1 mouse cellular context compared by ENCODE assay signal in the genomic region with DNA sequence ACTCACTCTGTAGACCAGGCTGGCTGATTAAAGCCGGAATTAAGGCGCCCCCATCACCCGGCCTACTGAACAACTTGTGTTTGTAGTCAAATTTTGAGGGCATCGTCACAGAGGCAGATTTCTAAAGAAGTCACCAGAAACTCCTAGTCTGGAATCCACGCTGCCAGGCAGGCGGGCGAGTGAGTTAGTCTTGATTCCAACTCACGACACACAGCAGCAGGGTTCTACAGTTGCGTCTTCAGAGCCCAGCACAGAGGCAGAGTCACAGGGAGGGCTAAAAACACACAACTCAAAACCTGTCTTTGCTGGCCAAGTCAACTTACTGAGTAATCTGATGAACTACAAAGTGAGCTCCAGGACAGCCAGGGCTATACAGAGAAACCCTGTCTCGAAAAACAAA.
TF ChIP-seq lines count a peak whose summit lies in the region.

No protein-coding gene starts in this region.

TF ChIP-seq in CH12.LX, 34 proteins besides CTCF, POLR2A, EP300 and RAD21:
- TF ChIP-seq SIN3A (IDR thresholded peaks at IDR 0.05; ENCODE audit: low read length) (0 out of 2 replicates have a peak, but pooled peaks have one; percentile 14), RCOR1 (conservative IDR thresholded peaks at IDR 0.05; ENCODE audit: low read depth, low read length) (no peak)
